10 mouse cellular contexts compared by ENCODE assay signal in the genomic region with DNA sequence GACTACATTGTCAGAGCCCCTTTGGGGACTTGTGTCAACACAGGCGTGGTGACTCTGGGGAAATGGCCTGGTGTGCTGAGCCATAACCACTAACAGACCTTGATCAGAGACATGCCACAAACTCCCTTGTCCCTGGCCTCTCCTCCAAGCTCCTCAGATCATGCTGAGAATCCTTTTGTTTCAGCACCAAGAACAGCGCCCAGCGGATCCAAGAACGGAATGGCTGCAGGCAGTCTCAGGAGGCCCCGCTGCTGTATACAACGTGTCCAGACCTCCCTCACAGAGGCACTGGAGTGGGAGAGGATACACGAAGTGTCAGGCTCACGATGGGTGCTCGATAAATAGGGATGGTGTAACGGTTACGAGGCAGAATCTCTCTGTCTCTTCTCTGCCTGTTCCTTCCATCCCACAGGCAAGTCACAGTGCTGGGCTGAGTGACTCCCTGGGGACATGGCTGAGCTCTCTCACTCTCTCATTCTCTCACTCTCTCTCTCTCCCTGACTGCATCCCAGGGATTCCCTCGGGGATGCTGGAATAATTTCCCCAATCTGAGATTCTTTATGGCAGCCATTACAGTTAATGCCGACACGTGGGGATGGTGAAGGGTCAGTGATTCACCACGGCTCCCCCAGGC.
DNase-seq lines count a peak whose midpoint lies in the region; ATAC-seq and TF ChIP-seq lines count a peak whose summit lies in the region.
"Had no signal": no experiment of that assay in that cellular context is flagged by ENCODE, and none has a peak within 500 bp of the region (broad histone marks: within the 10 kb centered on the region; RNA-seq: fewer than 3 reads in every experiment).

No protein-coding gene starts in this region.

- H3K9ac ChIP-seq in kidney, embryonic 16.5 days (replicated peaks; ENCODE audit: low read length), result no peak overlapping the region
- no peak overlapping the region for H3K9ac ChIP-seq in midbrain, embryonic 13.5 days (replicated peaks)
- H3K9ac ChIP-seq: embryonic facial prominence, embryonic 13.5 days had no signal

- peaks cover 12% of the 10 kb centered on the region; the same call in 1 of the 2 replicates for H3K27me3 ChIP-seq in kidney, embryonic 16.5 days (ENCODE audit: insufficient read depth, low read length)
- peaks cover 13% of the 10 kb centered on the region; the same call in 1 of the 2 replicates for H3K27me3 ChIP-seq in midbrain, embryonic 13.5 days

- intact Hi-C loops in gastrocnemius, postnatal 14 days (cut with DNase I; ENCODE audit: low total_unique reads), result no loop called here
- intact Hi-C loops in left cerebral cortex, adult 2 months (cut with DNase I), result no loop called here

- H3K36me3 ChIP-seq in kidney, embryonic 16.5 days (ENCODE audit: insufficient read depth, low read length), result no peaks in the 10 kb centered on the region
- H3K36me3 ChIP-seq in midbrain, embryonic 13.5 days, result no peaks in the 10 kb centered on the region
- H3K36me3 ChIP-seq: embryonic facial prominence, embryonic 13.5 days had no signal

- no peaks in the 10 kb centered on the region for H3K4me1 ChIP-seq in kidney, embryonic 16.5 days (ENCODE audit: insufficient read depth, low read length)
- H3K4me1 ChIP-seq in midbrain, embryonic 13.5 days (replicated peaks), result peaks cover 53% of the 10 kb centered on the region
- H3K4me1 ChIP-seq: megakaryocyte, embryonic 14.5 days had no signal

- ATAC-seq in kidney, embryonic 16.5 days (ENCODE audit: low FRiP score, low TSS enrichment), result peak; percentile 39; the same call in 1 of the 2 replicates
- peak; percentile 13; the same call in 1 of the 2 replicates for ATAC-seq in midbrain, embryonic 13.5 days

- H3K9me3 ChIP-seq in kidney, embryonic 16.5 days (ENCODE audit: low read length), result no peaks in the 10 kb centered on the region
- H3K9me3 ChIP-seq in midbrain, embryonic 13.5 days, result no peaks in the 10 kb centered on the region
- H3K9me3 ChIP-seq: embryonic facial prominence, embryonic 13.5 days; megakaryocyte, embryonic 14.5 days had no signal

- no peak overlapping the region for H3K27ac ChIP-seq in kidney, embryonic 16.5 days (ENCODE audit: low read length)
- H3K27ac ChIP-seq in midbrain, embryonic 13.5 days, result peak overlapping the region; percentile 75
- no peak overlapping the region for H3K27ac ChIP-seq in left cerebral cortex, adult 2 months
- H3K27ac ChIP-seq: embryonic facial prominence, embryonic 13.5 days had no signal

- no peak for TF ChIP-seq CTCF in left cerebral cortex, adult 2 months (IDR thresholded peaks at IDR 0.05)

- peak; percentile 58 for DNase-seq in Muller cell, postnatal 12 days (ENCODE audit: inconsistent ontology term)
- DNase-seq in adrenal gland, adult 2 months, result peak; percentile 74
- peak; percentile 50 for DNase-seq in gastrocnemius, postnatal 14 days
- peak; percentile 55 for DNase-seq in thymus, postnatal 4 days
- no peak for DNase-seq in frontal cortex, postnatal 14 days (ENCODE audit: low spot score in 2 of 2)
- no peak for DNase-seq in left cerebral cortex, adult 2 months (ENCODE audit: extremely low spot score in 1 of 2, low spot score in 2 of 2)

- no peak overlapping the region for H3K4me3 ChIP-seq in kidney, embryonic 16.5 days (ENCODE audit: low read length)
- H3K4me3 ChIP-seq in midbrain, embryonic 13.5 days (replicated peaks), result no peak overlapping the region
- no peak overlapping the region for H3K4me3 ChIP-seq in left cerebral cortex, adult 2 months
- H3K4me3 ChIP-seq: embryonic facial prominence, embryonic 13.5 days; megakaryocyte, embryonic 14.5 days had no signal

- WGBS in kidney, embryonic 16.5 days, result 15% methylated on average over 15 of the region's 15 CpGs
- 17% methylated on average over 15 of the region's 15 CpGs for WGBS in midbrain, embryonic 13.5 days

- no peak overlapping the region for H3K4me2 ChIP-seq in kidney, embryonic 16.5 days (replicated peaks; ENCODE audit: low read depth, low read length)
- no peak overlapping the region for H3K4me2 ChIP-seq in midbrain, embryonic 13.5 days (replicated peaks)
- H3K4me2 ChIP-seq: embryonic facial prominence, embryonic 13.5 days had no signal

Comparison
In these comparisons a context has a peak if more than half of its experiments do, and no peak if none do; other contexts are left out.
1. DNase-seq: peak in Muller cell, postnatal 12 days (single experiment), adrenal gland, adult 2 months (single experiment), gastrocnemius, postnatal 14 days (single experiment) and thymus, postnatal 4 days (single experiment); none in frontal cortex, postnatal 14 days (0 of 2) and left cerebral cortex, adult 2 months (0 of 2).